Mouse (Mus musculus) kidney, postnatal 25 days (tissue): ENCODE measurements around the gene Dok3.
A peak's percentile ranks its signal among the peaks of the same experiment; 100 is the strongest.
"Not testable (repeated sequence)": the region's sequence is repeated elsewhere in the genome, so short reads cannot be mapped to it uniquely, and the experiment has no call there.

ENCODE experiments used
- DNase-seq, 2 experiments: peaks; one replicate each; pipeline ENCODE4 v3.0.0; 2021; ENCODE audit warnings: mixed read lengths in 2 of 2

Dok3 gene

DNA sequence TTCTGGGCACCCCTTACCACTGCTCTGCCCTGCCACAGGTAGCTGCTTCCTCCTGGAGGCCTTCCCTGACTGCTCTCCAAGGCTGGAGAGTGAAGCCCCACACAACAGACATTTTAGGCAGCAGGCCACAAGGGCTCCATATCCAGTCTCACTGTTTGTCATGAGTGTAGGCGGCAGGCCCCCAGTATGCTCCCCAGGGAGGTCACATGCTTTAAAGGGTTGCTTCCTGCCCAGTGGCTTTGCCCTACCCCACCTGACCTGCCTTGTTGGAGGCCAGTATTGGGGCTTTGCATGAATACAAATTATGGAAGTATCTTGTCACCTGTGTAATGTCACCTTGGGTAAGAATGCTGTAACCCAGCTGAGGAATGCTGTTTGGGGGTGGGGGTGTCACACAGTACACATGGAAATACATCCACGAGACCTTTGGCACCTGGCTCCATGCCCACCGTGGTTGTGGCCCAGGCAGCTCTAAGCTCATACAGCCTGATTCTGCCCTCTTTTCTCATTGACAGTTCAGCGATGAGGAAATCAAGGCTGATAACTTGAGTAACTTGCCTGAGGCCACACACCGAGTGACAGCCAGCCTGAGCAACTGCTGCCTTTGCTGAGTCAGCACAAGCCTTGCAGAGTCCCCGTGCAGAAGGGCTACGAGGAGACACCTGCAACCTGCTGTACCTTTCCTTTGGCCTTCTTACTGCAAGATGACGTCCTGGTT, at the start of gene Dok3:
Gene Dok3 (minus strand): TSS at position 99 of the 718 bp plus-strand sequence.
- peak in 1 of 2 experiments; percentile 39 for DNase-seq

DNA sequence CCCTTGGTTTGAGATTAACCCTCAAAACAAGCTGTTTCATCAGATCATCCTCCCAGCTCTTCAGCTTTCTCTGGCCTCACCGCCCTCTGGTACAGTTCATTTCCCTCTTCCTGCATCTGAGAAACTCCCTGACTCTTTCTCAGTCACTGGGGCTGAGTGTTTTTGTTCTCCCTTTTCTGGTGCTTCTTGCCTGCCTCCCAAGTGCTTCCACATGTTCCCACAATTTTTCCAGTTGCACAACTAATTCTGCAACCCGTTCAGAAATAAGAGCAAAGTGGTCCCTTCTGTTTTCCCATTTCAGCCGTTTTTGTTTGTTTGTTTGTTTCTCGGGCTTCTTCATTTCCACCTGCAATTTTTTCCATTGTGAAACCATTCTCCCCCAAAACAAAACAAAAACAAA, 49.0 kb upstream of the Dok3 start:
- DNase-seq, result no peak

DNA sequence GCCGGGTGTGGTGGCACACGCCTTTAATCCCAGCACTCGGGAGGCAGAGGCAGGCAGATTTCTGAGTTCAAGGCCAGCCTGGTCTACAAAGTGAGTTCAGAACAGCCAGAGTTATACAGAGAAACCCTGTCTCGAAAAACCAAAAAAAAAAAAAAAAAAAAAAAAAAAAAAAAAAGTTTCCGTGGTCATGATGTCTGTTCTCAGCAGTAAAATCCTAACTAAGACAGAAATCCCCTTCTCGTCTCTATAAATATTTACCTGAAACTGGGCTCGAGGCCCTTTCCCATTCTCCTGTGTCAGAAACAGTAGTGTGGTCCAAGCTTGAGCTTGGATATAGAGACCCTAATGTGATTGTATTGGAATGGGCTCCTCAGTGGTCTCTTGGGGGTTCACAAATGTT, 47.8 kb upstream of the Dok3 start:
- not testable (repeated sequence) for DNase-seq

DNA sequence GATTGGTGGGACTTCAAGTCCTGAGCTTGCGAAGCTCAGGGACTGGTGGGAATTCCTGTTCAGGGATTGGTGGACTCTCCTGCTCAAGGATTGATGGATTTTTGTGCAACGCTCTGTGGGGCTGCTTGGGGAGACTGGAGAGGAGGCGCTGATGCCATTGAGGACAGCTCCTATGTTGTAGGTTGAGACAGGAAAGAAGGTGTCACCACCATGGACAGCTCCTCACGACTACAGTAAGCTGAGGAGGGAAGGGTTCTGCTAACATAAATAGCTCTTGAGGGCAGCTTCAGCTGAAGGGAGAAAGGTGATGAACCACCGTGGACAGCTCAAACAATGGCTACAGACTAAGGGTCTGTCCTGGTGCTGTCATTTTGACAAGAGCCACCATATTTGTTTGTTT, 46.8 kb upstream of the Dok3 start:
- no peak for DNase-seq

- DNase-seq, result no peak
These were observed 45.2 kb upstream of the Dok3 start for GRCm38 (mm10) chr13:55574321-55574720.

DNA sequence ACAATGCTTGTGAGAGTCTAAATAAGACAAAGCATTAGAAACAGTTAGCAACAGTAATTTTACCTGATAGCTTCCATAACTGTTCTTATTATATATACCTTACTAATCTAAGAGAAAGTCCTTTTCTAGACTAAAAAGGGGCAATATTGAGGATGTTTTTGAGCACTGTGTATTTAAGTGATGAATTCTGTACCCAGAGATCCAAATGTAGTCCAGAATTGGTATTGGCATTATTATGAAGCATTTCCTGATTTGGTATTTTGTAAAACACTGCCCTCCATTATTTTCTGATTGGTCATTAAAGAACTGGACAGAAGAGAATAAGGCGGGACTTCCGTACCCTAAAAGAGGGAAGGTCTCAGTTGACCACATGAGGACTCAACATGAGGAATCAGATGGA, 44.3 kb upstream of the Dok3 start, which contains the start of gene Tmed9:
Gene Tmed9 (plus strand): TSS at position 301 of the 400 bp plus-strand sequence.
- no peak for DNase-seq

GRCm38 (mm10) chr13:55571977-55572376, 42.9 kb upstream of the Dok3 start:
- no peak for DNase-seq

DNA sequence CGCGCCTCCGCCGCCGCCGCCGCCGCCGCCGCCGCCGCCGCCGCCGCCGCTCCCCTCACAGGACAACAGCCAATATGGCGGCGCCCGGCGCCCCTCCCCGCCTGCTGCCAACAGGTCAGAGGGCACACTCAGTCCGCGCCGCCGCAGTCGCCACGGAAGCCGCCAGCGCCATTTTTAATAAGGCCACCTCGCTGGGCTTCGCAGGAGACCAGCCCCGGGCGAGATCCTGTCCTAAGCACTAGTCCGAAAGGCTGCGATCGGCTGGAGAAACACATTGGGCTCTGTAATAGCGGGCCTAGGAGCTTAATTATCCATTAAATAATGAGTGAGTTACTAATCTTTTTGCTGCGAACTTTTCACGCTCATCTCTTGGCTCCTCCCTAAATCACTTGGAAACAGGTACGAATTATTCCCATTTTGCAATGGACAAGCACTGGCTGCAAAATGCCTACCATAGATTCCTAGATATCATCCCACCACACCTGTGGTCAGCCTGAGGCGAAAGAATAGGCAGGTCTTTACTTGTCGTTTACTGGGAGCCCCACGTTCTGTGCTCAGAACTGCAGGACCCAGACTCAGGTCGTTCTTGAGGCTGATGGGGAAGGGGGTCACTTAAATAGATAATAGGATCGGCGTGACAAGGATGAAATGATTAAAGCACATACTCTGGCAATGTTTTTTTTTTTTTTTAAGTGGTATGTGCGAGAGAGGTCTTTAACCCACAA, 42.1 kb upstream of the Dok3 start, which contains the start of gene Fam193b:
Gene Fam193b (minus strand): TSS at position 94 of the 725 bp plus-strand sequence.
- DNase-seq, result peak; percentile 95 to 97

GRCm38 (mm10) chr13:55570286-55570973, 41.3 kb upstream of the Dok3 start:
- DNase-seq, result peak; percentile 28 to 64

DNA sequence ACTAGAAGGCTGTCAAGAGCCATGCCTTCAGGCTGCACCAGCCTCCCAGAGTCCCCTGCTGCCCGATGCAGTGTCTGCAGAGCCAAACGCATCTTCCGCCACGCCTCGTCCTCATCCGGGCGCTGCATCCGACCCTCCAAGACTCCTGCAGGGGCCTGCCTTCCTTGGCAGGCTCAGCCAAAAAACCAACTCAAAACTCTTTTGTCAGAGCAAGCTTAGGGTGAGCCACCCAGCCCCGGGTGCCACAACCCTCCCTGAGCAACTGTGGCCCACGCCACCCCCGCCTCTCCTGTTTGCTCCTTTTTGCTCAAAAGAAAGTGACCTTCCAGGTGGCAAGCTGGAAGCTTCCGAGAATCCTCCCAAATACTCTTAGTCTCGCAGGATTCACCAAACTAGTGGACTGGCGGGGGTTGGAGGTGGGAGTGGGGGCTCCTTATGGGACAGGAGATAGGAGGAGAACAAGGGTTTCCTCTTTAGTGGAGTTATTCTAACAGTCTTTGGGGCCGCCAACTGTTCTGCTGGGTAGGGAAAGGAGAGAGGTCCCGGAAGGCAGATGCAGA, 40.7 kb upstream of the Dok3 start:
- DNase-seq, result peak in 1 of 2 experiments; percentile 9

DNA sequence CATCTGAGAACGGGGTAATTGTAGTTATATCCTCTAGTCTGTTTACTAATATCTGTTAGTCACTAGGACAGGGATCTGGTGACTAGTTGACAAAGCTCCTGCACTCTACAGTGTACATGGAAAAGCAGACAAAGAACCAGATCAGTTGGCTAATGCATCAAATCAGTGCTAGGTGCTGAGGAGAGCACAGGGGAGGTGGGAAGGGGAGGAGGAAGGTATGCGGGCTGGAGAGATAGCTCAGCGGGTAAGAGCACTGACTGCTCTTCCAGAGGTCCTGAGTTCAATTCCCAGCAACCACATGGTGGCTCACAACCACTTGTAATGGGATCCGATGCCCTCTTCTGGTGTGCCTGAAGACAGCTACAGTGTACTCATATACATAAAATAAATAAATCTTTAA, 39.4 kb upstream of the Dok3 start:
- DNase-seq, result not testable (repeated sequence)

- DNase-seq, result no peak
These were observed 38.9 kb upstream of the Dok3 start for GRCm38 (mm10) chr13:55567949-55568348.

- no peak for DNase-seq
These were observed 37.9 kb upstream of the Dok3 start for GRCm38 (mm10) chr13:55567001-55567400.

- DNase-seq, result no peak
These were observed 34.3 kb upstream of the Dok3 start for GRCm38 (mm10) chr13:55563266-55563879.

GRCm38 (mm10) chr13:55557499-55557898, 28.4 kb upstream of the Dok3 start:
- DNase-seq, result no peak

DNA sequence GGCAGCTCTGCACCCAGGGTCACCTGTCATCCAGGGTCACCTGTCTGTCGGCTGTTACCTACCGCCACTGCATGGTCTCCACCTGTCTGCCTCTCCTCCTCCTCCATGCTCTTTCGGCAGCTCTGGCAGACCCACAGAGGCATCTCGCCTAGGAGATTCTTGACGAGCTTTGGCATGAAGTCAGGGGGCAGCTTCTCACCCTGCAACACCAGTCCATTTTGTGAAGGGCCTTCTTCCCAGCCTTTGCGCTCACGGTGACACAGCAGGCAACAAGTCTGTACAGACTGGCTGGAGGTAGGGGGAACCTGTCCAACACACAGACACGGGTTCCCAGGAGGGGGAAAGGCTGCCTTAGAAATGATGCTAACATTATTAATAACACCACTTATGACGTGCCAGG, 26.8 kb upstream of the Dok3 start:
- no peak for DNase-seq

DNA sequence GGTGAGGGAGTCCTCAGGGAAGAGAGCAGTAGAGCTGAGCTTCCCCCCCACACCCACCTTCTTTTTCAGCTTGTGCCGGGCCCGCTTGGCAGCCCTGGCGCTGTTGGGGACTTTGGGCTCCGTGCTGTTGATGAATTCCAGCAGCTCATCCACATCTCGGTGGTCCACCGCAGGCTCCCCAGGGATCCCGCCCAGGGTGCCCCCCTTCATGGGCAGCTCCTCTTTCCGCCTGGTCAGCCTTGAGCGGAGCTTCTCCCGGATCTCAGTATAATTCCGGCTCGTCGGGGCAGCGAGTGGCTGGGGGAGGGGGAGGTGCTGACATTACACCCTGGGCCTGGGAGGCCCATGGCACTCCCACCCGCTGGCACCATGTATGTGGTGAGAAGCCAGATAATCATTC, 20.0 kb upstream of the Dok3 start:
- DNase-seq, result no peak

DNA sequence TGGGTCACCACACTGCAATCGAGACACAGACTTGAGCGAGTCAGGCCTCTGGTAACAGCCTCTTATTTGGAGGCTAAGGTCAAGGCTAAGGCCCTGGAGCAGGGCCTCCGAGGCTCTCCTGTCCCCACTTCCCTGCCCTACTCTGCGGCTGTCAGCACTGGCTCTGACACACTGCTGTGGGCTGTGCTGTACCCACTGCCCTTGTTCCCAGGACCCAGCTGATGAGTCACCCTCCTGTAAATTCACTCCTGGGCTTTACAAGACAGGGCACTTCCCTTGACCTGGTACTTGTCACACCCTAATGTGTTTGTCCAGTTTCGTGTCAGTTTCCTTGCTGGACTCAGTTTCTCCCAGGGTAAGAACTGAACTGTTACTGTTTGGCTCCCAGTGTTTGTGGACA, 19.3 kb upstream of the Dok3 start:
- DNase-seq, result no peak

DNA sequence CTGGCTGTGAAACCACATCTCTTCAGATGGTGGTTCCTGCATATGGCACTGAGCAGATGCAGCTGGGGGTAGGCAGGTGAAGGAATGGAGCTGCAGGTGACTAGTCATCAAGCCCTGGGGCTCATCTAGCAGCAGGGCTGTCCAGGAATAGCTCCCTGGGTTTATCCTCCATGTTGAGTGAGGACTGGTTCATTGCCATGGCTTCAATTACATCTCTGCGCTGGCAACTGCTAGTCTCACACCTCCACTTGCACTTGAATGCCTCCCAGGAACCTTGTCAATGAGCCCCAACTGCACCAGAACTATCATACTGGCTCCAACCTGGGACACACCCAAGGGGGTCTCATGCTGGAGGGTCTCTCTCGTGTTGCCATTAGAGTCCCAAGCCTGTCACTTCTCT, 18.8 kb upstream of the Dok3 start:
- no peak for DNase-seq

DNA sequence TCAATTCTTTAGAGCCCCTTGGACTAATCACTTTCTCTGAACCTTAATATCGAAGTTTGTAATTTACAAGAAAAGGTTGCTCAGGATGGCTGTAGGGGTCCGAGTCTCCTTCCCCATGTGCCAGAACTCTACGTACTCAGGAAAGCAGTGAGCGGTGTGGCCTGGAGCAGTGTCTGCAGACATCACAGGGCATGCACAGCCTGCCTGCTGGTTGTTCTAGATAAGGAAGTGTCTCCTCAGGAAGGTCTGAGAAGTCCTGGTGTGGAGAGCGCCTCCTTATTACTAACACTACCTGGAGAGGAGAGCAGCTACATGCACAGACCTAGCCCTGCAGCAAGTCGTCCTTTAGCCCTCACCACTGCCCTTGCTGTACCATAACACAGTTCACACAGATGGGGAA, 15.7 kb upstream of the Dok3 start:
- no peak for DNase-seq

- no peak for DNase-seq
These were observed 14.4 kb upstream of the Dok3 start for GRCm38 (mm10) chr13:55543447-55543846.

DNA sequence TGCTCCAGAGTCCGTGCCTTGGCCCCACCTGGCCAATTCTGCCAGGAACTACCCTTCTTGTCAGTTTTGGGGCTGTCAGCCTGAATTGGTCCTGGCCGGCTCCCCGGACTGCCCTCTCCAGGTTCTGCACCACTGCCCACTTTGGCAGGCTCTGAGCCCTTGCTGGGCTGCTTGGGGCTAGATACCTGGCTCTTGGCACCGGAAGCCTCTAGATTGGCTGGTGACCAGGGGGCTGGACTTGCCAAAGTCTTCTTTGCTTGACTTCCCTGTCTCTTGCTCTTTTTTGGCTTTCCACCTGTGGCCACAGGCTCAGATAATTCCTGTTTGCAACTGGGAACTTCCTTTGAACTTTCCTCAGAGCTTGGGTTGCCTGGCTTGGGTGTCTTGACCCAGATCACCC, 13.8 kb upstream of the Dok3 start:
- peak; percentile 96 for DNase-seq

DNA sequence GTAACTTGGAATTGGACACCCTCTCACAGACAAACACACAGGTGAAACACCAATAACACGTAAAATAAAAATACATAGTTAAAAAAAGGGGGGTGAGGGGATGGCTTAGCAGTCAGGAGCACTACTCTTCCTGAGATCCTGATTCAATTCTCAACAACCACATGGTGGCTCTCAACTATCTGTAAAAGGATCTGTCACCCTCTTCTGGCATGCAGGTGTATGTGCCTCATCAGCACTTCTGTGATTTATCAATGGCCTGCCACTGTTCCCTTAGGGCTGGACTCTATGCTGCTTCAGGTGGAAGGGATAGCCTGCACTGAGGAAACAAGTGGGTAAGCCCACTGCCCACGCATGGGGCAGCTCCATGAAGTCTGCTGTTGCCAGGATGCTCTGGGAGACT, 11.8 kb upstream of the Dok3 start:
- DNase-seq, result peak; percentile 49 to 52
